Mouse (Mus musculus) midbrain, embryonic 14.5 days (tissue): Measurements from ENCODE around the gene Coq2. TPM values are rescaled to one million over a fixed set of nuclear protein-coding genes. Genes with fewer than 3 reads are reported as not detected.

Experiments
- polyA plus RNA-seq: library from polyadenylated mRNA; unstranded; fragments of >200 nt; fragmentation: Nextera tagmentation; extraction: Ambion mirVana; gene quantifications from 2 replicates; pipeline ENCODE4 v1.2.1, GENCODE M21; 2014

Coq2 gene
- polyA plus RNA-seq, 1 experiment from 2014 or later, result 54.8 TPM

Other genes with a start within 250 kb of the Coq2 start
- 8.4 and 11.5 TPM in 2 replicates for gene Lin54, start 174.5 kb downstream of the Coq2 start, polyA plus RNA-seq
- gene Cops4, start 156.8 kb downstream of the Coq2 start, polyA plus RNA-seq, result 175 and 210 TPM in 2 replicates
- gene Plac8, start 102.9 kb downstream of the Coq2 start, polyA plus RNA-seq, result 3.2 TPM in 1 of 2 replicates, not detected in the other
- gene Hpse, start 44.6 kb upstream of the Coq2 start, polyA plus RNA-seq, result 0.55 TPM in 1 of 2 replicates, not detected in the other
- gene Helq, start 123.5 kb upstream of the Coq2 start, polyA plus RNA-seq, result 23.9 and 25.4 TPM in 2 replicates
- gene Mrps18c, start 123.5 kb upstream of the Coq2 start, polyA plus RNA-seq, result 160 and 171 TPM in 2 replicates
- 11.1 and 16.0 TPM in 2 replicates for gene Abraxas1, start 145.8 kb upstream of the Coq2 start, polyA plus RNA-seq
- 0.09 TPM in 1 of 2 replicates, not detected in the other for gene Gpat3, start 170.6 kb upstream of the Coq2 start, polyA plus RNA-seq